Mouse (Mus musculus) mesoderm, embryonic 11.5 days (tissue): Measurements from ENCODE around the gene Gm28635.

ENCODE experiments used
- DNase-seq: peaks from one replicate; pipeline ENCODE4 v3.0.0-alpha.2; 2012; ENCODE audit warnings: low read depth, low spot score

Gm28635 gene

DNA sequence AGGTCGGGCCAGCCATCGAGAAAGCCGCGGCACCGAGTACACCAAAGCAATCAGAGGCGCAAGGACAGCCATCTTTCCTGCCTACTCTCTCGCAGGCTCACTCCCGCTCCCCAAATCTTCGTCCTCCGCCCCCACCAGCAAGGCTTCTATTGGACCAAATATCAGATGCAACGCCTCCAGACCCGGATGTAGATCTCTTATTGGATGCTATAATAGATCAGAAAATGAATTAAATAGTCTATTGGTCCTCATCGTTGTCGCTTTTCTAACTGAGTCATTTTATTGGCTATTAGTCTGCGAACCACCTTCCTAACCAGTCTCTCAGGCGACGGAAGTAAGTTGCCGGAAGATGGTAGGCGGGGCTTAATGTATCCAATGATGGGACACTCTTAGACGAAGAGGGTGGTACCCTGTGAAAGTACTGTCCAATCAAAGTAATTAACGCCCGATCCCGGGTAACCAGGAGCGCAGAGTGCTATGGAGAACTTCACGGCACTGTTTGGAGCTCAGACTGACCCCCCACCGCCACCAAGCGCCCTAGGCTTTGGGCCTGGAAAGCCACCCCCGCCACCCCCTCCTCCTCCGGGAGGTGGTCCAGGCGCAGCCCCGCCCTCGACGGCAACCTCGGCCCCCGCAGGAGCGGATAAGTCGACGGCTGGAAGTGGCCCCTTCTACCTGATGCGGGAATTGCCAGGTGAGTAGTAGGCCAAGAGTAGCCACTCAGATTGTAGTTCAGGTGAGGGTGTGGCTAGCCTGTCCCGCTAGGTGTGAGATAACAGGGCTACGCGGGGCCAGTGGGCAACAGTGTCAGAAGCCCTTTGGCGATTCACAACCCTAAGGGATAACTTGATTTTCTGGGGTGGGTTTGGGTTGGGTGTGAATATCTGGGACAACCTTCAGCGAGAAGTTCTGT lies at the start of gene Gm28635, which contains the start of gene Med19:
Gm28635 (minus strand) TSS at position 74 of the 913 bp plus-strand sequence.
Med19 (plus strand) TSS at position 435 of the 913 bp plus-strand sequence.
- peak; percentile 98 for DNase-seq

DNA sequence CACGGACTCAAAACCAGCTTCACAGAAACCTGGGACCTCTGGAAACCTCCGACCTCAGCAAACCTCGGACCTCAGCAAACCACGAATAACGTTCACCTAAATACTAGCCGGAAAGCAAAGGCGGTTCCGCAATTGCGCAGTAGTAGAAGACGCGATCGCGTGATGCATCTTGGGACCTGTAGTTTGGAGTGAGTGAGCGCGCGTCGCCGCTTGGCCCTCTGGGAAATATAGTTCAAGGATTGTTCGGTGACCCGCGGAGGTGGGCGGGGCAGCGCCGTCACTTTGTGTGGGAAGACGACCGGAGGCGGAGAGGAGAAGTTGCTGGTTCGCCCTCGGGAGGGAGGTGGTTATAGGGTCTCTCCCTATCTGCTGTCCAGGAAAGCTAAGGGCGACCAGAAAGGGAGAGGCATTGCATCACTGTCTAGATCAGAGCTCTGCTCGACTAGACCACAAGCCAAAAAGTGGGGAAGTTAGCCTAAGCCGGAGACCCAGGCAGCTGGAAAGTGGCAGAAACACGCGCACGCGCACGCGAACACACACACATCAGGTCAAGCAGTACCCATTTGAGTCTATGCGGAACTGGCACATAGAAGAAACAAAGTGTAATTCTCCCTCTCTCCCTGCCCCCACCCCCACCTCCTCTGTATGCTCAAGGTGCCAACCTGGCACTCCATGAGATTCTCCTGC lies 49.5 kb upstream of the Gm28635 start, which contains the start of gene Clp1:
Clp1 (minus strand) TSS at position 179 of the 687 bp plus-strand sequence.
- DNase-seq = peak; percentile 98

DNA sequence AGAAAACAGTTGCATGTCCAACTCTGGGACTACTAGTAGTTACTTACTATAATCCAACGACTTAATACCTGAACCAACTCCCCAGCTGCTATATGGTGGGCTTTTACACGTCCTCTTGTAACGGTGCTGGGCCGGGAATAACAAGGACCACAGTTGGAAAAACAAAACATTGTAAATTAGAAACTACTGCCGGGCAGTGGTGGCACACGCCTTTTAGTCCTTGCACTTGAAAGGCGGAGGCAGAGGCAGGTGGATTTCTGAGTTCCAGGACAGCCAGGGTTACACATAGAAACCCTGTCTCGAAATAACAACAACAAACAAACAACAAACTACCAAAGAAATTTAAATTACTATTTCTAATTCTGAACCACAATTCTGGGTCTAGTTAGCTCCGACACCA lies 48.9 kb upstream of the Gm28635 start:
- DNase-seq = no peak

DNA sequence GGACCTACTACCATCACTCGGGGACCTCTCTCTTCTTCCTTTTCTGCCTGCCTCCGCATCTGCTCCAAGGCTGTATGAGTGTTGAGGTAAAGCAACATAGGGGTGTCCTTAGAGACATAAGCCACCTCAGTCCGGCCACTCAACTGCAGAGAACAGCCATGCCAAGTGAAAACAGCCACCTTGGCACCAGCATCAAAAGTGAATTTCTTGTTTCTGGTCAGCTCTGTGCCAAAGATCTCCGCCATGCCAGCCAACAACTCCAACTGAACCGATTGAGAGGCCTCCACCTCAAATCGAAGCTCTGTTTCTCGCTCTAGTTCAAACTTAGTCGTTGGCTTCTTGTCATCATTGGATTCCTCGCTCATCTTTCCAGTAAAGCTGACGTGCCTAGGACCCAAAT lies 47.9 kb upstream of the Gm28635 start:
- DNase-seq = no peak

DNA sequence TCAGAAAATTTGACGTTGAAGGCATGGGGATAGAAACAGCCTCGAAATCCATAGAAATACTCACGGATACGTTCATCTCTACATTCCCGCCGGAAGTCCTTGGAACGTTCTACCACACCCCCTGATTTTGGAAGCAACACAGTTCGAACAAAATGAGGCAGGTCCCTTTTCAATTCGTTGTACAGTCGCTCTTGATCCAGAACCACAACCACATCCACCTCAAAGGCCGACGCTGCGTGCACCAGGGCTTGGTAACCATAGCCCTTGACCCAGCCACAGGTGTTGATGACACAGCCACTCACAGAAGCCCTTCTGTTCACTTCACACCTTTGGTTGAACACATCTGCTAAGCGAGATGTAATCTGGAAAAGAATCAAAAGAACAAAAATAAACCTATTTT lies 46.0 kb upstream of the Gm28635 start:
- no peak for DNase-seq

DNA sequence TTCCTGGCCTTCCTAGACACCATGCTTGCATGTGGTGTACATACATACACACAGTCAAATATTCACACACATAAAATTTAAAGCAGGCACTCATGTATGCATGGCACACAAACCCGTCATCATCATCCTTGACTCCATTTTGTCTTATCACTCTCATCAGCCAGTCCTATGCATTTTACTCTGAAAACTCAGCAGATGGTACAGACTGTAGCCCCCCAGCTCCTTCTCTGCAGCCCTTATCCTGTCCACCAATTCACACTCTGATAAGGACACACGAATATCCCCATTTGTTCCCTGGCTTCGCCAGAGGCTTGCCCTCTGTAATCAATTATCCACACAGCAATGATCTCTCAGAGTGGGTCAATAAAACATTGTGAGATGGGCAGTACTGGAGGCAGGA lies 43.3 kb upstream of the Gm28635 start:
- no peak for DNase-seq

DNA sequence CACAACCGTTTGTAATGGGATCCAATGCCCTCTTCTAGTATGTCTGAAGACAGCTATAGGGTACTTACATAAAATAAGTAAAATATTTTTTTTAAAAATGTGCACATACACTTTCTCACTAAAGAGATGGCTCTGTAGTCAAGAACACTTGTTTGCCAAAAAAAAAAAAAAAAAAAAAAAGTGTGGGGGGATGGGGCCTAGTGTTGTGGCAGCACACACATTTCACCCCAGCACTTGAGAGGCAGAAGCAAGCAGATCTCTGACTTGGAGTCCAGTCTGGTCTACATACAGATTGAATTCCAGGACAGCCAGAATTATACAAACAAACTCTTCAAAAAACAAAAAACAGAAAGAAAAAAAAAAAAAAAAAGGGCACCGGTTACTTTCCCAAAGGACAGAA lies 42.9 kb upstream of the Gm28635 start:
- DNase-seq = no peak

DNA sequence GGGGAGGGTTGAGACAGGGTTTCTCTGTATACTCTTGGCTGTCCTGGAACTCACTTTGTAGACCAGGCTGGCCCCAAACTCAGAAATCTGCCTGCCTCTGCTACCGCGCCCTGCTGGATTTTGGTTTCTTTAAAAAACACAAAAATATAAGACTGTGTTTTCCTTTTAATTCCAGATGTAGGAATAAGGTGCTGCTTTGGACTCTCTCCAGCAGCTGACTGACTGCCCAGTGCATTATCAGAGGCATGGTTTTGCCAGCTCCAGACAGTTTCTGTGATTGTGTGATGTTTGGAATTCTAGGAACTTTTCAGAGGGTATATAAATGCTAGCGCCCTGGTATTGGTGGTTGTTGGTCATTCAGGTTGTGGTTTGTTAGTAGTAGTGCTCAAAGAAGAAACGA lies 39.5 kb upstream of the Gm28635 start:
- DNase-seq = no peak

DNA sequence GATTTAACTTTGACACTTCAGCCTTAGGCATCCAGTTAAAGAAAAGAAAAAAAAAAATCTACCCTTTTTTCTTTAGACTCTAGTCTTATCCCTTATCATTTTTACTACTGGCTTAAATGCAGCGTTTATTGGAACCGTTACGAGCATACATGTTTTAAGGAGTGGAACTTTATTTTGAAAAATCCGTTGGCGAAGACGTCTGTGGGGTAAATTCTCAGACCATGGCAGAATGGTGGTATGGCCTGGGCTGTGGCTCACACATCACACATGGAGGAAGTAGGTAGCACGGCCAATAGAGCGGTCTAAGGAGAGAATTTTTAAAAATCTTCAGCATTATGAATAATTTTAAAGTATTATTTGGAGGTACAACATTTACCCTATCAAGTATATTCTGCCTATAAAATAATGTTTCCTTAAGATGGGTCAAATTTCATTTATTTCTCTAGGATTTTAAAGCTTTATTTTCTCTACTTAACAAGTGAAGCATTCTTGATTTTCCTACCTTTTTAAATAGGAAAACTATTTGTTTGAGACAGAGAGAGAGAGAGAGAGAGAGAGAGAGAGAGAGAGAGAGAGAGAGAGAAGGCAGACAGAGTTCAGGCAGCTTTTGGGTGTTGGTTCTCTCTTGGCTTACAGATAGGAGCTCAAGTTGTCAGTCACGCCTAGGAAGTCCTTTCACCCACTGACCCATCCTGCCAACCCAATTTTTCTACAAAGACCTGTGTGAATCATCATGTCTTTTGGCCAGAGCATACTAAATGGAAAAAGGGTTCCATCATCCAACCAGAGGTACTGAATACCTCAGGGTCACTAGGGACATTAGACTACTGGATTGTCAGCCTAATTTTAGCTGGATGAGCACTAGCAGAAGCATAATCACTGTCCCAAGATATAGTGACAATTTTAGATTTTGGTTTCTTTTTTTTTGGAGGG lies 38.8 kb upstream of the Gm28635 start:
- no peak for DNase-seq

DNA sequence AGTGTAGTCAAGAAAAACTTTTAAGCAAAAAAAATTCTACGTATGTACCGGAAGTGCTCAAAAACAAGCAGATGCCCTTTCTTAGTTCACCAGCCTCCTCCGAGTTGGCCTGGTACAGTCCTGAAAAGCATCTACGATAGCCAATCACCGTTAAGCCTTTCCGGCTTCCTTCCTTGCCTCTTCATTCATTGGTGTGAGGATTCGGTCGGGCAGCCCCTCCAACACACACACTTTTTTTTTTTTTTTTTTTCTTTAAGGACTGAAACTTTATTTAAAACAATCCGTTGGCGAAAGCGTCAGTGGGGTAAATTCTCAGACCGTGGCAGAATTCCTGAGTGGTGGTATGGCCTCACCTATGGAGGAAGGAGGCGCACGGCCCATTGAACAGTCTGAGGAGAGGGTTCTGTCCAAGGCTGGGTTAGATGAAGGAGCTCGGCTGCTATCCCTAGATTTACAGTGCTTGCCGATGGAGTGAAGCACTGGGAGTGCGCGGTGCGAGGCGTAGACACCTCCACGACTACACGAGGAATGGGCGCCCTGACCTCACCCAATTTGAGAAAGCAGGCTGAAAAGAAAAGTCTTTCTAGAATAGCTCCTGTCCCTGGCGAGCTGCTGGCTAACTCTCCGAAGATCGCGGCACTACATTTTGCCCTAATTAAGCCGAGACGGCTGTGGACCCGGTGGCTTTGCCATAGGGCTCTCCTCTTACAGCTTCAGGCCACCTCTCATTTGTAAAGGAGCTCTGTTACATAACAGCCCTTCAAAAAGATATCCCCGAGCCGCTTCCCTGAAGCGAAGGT lies 37.9 kb upstream of the Gm28635 start:
- peak; percentile 95 for DNase-seq

DNA sequence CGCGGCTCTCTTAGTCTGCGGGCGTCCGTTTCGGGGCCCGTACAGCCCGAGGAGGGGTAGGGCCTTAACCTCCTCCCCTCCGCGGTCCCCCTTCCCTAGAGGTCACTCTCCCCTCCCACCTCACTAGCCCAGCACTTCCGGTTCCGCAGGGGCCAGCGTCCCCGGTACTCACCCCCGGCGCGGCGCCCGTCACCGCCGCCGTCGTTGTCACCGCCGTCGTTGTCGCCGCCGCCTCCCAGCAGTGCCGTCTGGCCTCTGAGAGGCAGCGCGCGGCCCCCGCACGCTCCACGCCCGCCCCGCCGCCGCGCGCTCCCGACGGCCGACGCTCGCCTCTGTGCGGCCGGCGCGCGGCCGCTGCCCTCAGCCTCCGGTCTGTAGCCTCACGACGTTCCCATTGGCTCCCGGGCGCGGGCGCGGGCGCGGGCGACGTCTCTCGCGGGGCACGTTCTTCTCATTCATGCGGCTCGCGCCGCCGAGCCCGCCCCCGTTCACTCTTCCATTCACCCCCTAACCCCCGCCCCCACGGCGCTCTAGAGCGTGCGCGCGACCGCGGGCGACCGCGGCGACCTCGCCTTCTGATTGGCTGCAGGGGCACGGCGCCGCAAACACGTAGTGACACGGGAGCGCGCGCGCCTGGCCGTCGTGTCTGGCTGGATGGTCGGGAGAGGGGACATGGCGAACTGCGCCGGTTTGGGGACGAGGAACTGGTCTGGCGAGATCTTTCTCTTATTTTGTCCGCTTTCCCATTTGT lies 37.1 kb upstream of the Gm28635 start, which contains the start of gene Zdhhc5:
Zdhhc5 (minus strand) TSS at position 370 of the 751 bp plus-strand sequence.
- DNase-seq = peak; percentile 99

DNA sequence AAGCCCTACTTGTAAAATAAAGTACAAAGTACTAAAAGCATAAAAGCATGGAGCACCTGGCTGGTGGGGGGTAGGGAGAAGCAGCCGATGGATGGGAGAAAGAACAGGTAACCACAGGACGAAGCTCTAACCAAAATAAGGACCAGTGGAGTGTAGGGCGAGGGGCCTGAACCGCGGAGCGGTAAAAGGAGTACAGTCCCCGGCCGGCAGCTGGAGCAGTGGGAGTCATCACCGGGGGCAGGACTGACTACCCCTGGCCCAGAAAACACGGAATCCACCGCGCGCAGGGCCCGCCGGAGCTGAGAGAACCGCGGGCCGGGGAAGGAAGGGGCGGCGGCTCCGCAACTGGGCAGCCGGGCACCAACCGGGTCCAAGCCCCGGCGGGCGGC lies 36.6 kb upstream of the Gm28635 start:
- DNase-seq = no peak

DNA sequence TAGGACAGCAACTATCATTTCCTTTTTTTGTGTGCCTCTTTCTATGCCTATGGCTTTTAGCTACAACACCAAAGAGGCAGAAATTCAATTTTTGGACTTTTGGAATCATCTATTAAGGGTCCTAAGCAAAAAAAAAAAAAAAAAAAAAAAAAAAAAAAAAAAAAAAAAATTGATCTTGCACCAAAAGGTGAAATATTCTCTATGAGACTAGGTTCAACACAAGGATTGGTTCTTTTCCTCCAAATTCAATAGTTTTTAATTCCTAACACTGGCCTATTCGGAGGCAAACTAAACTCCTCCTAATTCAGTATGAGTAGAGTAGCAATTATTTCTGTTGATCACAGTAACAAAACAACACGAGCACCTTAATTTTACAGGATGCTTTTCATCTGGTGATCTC lies 34.1 kb upstream of the Gm28635 start:
- no peak for DNase-seq

DNA sequence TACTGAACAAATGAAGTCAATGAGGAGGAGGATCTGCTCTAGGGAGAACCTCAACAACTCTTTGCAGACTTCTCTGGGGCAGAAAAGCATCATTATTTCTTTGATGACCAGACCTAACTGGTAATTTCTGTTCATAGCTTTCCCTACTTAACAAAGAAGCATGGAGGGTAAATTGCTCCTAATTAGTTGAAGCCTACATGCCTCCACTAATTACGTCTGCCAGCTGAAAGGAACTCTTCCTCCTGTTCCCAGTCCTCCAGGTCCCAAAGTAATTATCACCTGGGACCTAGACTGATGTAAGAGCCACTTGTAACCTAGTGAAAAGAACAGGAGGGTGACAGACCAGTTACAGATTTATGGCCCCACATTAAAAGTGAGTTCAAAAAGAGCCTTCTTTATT lies 29.7 kb upstream of the Gm28635 start:
- DNase-seq = no peak

DNA sequence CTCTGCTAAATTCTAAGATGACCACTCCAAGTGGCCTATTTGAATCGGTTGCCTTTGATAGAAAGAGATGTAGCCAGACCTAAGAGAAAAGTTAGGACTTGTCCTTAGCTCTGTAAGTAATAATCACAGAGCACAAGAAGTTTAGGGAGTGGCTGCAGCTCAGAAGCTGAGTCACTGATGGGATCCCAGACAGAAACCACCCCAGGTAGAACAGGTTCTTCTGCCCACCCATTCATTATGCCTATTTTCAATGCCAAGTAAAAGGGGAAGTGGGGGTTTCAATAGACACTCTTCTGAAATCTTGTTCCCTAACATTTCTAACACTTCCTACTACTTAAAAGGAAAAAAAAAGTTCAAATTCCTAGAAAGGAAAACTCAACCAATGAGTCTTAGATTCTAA lies 27.5 kb upstream of the Gm28635 start:
- no peak for DNase-seq

DNA sequence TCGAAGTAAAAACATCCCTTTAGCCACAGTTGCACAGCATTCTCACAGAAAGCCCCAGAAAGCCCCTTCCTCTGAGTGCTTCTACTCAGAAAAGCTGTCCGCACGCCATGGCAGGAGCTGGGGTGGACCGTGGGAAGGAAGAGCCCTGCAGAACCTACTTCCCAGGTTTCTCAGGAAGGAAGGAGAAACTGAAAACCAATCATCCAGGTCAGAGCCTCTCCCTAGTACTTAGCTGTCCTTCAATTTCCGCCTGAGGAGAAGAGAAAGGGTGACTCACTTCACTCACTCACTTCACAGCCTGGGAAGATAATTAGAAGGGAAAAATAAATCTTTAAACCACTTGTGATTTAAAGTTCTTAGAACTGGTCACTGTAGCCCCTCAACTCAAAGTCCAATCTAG lies 26.5 kb upstream of the Gm28635 start:
- no peak for DNase-seq

DNA sequence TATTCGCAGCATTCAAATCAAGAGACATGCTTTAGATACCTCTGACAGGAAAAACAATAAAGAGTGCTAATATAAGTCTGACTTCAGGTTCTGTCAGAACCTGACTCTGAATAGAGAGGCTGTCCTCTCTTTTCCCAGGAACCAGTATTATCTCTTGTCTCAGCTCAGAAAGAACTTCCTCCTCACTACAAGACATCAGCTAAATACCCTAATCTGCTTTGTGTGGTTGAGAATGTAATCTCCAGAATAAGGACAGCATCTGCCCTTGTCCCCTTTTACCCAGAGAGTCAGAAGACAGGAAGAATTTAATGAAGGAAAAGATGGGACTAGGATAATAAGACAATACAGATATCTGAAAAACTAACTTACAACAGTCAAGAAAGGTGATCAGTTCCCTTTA lies 25.7 kb upstream of the Gm28635 start:
- no peak for DNase-seq

DNA sequence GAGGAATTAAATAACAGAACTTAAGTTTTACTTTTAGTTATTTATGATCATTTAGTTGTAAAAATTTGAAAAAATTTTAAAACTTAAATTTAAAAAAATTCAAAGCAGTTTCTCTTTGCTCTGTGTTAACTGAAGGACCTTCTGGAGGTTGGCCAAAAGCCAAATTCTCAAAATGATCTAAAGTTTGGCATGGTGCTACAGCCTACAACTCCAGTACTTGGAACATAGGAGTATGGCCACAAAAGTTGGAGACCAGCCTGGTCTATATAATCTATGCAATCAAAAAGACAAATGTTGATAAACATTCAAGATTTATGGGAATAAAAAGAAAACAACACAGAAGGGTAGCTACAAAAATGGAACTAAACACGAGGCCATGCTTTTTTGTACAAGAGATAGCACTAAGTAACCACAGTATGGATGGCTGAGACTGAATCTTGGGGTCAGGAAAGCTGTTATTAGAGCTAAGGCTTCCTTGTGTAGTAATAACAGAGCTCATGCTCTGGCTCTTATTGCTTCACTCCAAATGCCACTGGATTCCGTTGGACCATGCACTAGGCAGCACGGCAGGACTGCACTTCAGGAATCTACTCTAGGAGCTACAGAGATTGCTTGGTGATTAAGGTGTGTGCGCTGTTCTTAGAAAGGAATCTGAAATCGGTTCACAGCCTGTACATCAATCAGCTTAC lies 17.3 kb upstream of the Gm28635 start:
- DNase-seq = no peak

DNA sequence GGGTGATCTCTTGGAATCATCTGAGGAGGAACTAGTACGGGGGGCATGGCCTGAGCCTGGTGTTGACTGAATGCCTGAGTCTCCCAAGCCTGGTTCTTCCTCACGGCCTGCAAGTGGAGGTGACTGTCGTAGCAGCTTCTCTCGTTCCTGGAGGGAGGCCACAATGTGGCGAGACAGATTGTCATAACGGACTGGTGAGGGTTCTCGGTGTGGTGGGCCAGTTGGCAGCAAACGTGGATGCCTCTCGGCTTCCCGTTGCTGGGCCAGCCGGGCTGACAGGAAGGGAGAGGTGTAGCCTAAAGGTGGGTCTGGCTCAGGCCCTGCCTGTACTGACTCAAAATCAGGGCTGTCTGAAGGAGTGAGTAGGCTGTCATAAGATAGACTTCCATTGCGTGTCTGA lies 12.2 kb upstream of the Gm28635 start:
- DNase-seq = no peak
